Mouse (Mus musculus) ES-E14 (cell line): ENCODE measurements around the gene Fam114a2.

Experiments
- CHD2 ChIP-seq: IDR thresholded peaks from 2 replicates; pipeline ENCODE4 v1.6.1; 2014; ENCODE audit warnings: mild to moderate bottlenecking, low read depth, low read length, inconsistent platforms
- HCFC1 ChIP-seq: IDR thresholded peaks from 2 replicates; pipeline ENCODE4 v1.6.1; 2012; ENCODE audit warnings: low read length, inconsistent platforms, borderline replicate concordance; ENCODE audit not compliant: insufficient read depth
- ZC3H11A ChIP-seq: IDR thresholded peaks from 2 replicates; pipeline ENCODE4 v1.6.1; 2012; ENCODE audit warnings: low read depth, mild to moderate bottlenecking, inconsistent platforms, low read length, borderline replicate concordance
- ZNF384 ChIP-seq: IDR thresholded peaks from 2 replicates; pipeline ENCODE4 v1.6.1; 2012; ENCODE audit warnings: low read depth, low read length, inconsistent platforms

DNA sequence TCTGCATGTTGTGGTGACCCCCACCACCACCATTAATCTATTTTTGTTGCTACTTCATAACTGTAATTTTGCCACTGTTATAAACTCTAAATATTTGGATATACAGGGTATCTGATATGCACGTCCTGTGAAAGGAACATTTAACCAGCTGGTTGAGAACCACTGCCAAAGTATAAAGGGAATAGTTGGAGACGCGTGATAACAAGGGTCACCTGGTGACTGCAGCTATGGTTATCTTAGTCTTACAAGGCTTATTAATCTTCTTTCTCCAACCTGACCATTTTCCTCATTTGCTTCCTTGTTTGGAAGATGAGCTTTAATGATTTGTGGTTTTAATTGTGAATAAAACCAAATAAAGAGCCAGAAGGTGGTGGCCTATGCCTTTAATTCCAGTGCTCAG lies 5.0 kb upstream of the Fam114a2 start:
- TF ChIP-seq HCFC1 (no peak), ZNF384 (no peak), CHD2 (no peak), ZC3H11A (no peak)
